In the genomic region with DNA sequence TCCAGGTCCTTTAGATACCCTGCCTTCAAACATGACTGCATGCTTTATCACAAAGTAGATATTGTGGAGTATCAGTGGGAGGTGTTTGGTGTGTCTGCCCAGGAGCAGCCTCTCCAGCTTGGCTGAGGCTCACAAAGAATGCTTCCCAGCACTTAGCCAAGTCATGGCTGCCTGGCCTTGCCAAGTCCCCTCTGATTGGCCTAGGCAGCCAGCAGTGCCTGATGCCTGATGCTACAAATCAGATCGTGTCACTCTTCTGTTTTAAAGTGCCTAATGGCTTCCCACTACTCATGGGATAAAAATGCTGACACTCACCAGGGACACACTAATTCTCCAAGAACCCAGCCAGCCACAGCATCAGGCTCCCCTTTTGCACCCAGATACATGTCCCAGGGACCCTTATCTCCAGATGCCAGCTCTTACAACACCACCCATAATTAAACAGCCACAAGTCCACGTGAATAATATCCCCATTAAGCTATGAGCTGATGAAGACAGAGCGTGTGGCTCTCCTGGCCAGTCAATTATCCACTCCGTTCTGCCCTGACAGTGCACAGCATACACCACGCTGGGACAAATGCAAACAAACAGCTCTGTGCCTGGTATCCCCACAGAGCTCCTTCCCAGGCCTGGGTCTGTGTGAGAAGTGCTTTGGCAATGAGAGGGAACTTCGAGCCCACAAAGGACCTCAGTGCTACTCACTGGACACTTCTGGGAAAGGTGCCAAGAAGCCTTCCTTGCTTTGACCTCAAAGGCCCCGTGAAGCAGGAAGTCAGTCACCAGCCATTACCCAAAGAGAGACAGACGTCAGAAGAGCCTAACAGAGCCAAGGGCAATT, we compare ENCODE assay signal across 8 mouse cellular contexts.
DNase-seq lines count a peak whose midpoint lies in the region; ATAC-seq lines count a peak whose summit lies in the region.

No protein-coding gene starts in this region.

- H3K9ac ChIP-seq in lung, embryonic 16.5 days (ENCODE audit: low read length) = no peak overlapping the region

- 9% methylated on average over 8 of the region's 8 CpGs for WGBS in lung, embryonic 16.5 days

- H3K27ac ChIP-seq in lung, embryonic 16.5 days (ENCODE audit: low read length) = peak overlapping the region; percentile 60

- peaks cover 20% of the 10 kb centered on the region for H3K4me1 ChIP-seq in lung, embryonic 16.5 days (replicated peaks; ENCODE audit: control insufficient read depth, insufficient read depth, low read length)

- H3K36me3 ChIP-seq in lung, embryonic 16.5 days (ENCODE audit: control insufficient read depth, insufficient read depth, low read length) = no peaks in the 10 kb centered on the region

- ATAC-seq in hematopoietic stem cell, adult 5-6 weeks (replicated peaks in 1 of 2; ENCODE audit: insufficient read depth in 1 of 2, low FRiP score in 2 of 2, low TSS enrichment in 1 of 2, low read depth in 1 of 2, poor library complexity in 2 of 2, severe bottlenecking in 2 of 2) = peak; percentile 78 to 83
- ATAC-seq in lung, embryonic 16.5 days (ENCODE audit: low read depth) = peak; percentile 85

- H3K27me3 ChIP-seq in lung, embryonic 16.5 days (ENCODE audit: control insufficient read depth, insufficient read depth, low read depth, low read length) = no peaks in the 10 kb centered on the region

- no peak overlapping the region for H3K4me3 ChIP-seq in lung, embryonic 16.5 days (ENCODE audit: low read length)

- H3K9me3 ChIP-seq in lung, embryonic 16.5 days (ENCODE audit: control insufficient read depth, low read length) = no peaks in the 10 kb centered on the region

- peak; percentile 94 for DNase-seq in 416B (ENCODE audit: low read depth)
- DNase-seq in adrenal gland, adult (ENCODE audit: inconsistent age in 2 of 2, low spot score in 1 of 2) = peak; percentile 82 to 93
- peak; percentile 52 to 63 for DNase-seq in frontal cortex, postnatal 10 days (ENCODE audit: low spot score in 2 of 2)
- DNase-seq in layer of hippocampus, adult 8-10 months (ENCODE audit: low spot score in 2 of 2) = peak; percentile 29 to 58
- DNase-seq in right cerebral cortex, postnatal 10 days (ENCODE audit: low spot score in 2 of 2) = peak; percentile 77 to 82
- DNase-seq in cerebellum, adult 8-10 months = no peak

- no peak overlapping the region for H3K4me2 ChIP-seq in lung, embryonic 16.5 days (ENCODE audit: low read depth, low read length)
